Mouse (Mus musculus): ENCODE data around the gene 0610009B22Rik.

The 0610009B22Rik gene

DNA sequence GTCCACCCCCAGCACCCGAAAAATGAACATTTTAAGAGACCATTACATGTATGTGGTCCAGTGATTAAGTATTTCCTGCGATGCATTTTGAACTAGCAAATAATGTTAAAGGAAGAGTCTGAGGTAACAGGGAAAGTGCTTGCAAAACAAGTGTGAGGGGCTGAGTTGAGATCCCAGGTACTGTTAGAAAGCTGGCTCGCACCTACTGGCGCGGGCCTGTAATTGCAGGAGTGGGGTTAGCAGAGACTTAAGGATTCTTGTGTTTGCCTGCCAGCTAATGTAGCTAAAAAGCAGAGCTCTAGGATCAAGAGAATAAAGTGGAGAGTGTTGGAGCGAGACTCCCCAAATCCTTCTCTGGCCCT, 52.4 kb downstream of the 0610009B22Rik start:
- in situ Hi-C loops (cut with MboI, MseI) = no loop called here

- in situ Hi-C loops (cut with MboI, MseI) = no loop called here
Observed at GRCm38 (mm10) chr11:51635525-51636322, 53.0 kb downstream of the 0610009B22Rik start, which contains the start of gene Rmnd5b. TSS of gene Rmnd5b (minus strand) at chr11:51635896.
